Mouse (Mus musculus) T-helper 1 cell (primary cell): ENCODE measurements around the gene Irx3.

Source experiments
- in situ Hi-C: fragments of 300-600 bp; cut with MboI, MseI; formaldehyde crosslinking; loops from one replicate; pipeline ENCODE4 v1.15.1; 2025; ENCODE audit warnings: high pct_unique_total_duplicates

The Irx3 gene

GRCm38 (mm10) chr8:91801839-91802238 lies at the start of gene Irx3:
Irx3 (minus strand) TSS chr8:91802067.
- in situ Hi-C loops: no loop called here

- in situ Hi-C loops: no loop called here
Measured at GRCm38 (mm10) chr8:91851359-91851758, 49.5 kb upstream of the Irx3 start.

GRCm38 (mm10) chr8:91849984-91850383 lies 48.1 kb upstream of the Irx3 start:
- in situ Hi-C loops: no loop called here

- in situ Hi-C loops: no loop called here
Measured at GRCm38 (mm10) chr8:91849529-91849928, 47.7 kb upstream of the Irx3 start.

- in situ Hi-C loops: no loop called here
Measured at GRCm38 (mm10) chr8:91845641-91846040, 43.8 kb upstream of the Irx3 start.

- in situ Hi-C loops: no loop called here
Measured at GRCm38 (mm10) chr8:91837131-91837530, 35.3 kb upstream of the Irx3 start.

GRCm38 (mm10) chr8:91836685-91837084 lies 34.8 kb upstream of the Irx3 start:
- in situ Hi-C loops: no loop called here

- in situ Hi-C loops: no loop called here
Measured at GRCm38 (mm10) chr8:91827661-91828060, 25.8 kb upstream of the Irx3 start.

- in situ Hi-C loops: no loop called here
Measured at GRCm38 (mm10) chr8:91827192-91827591, 25.3 kb upstream of the Irx3 start.

- in situ Hi-C loops: no loop called here
Measured at GRCm38 (mm10) chr8:91823357-91823756, 21.5 kb upstream of the Irx3 start.

- in situ Hi-C loops: no loop called here
Measured at GRCm38 (mm10) chr8:91822746-91823145, 20.9 kb upstream of the Irx3 start.

GRCm38 (mm10) chr8:91821976-91822375 lies 20.1 kb upstream of the Irx3 start:
- in situ Hi-C loops: no loop called here

GRCm38 (mm10) chr8:91819778-91820177 lies 17.9 kb upstream of the Irx3 start:
- in situ Hi-C loops: no loop called here

- in situ Hi-C loops: no loop called here
Measured at GRCm38 (mm10) chr8:91818784-91819183, 16.9 kb upstream of the Irx3 start.

GRCm38 (mm10) chr8:91814106-91814505 lies 12.2 kb upstream of the Irx3 start:
- in situ Hi-C loops: no loop called here

- in situ Hi-C loops: loop anchor here (5.0 kb wide), 1 partner anchor 561 kb away; no protein-coding TSS in a partner anchor
Measured at GRCm38 (mm10) chr8:91806720-91807241, 4.9 kb upstream of the Irx3 start.

GRCm38 (mm10) chr8:91806084-91806719 lies 4.3 kb upstream of the Irx3 start:
- in situ Hi-C loops: loop anchor here (5.0 kb wide), 1 partner anchor 561 kb away; no protein-coding TSS in a partner anchor

GRCm38 (mm10) chr8:91805254-91805671 lies 3.4 kb upstream of the Irx3 start:
- in situ Hi-C loops: loop anchor here (5.0 kb wide), 1 partner anchor 562 kb away; no protein-coding TSS in a partner anchor

- in situ Hi-C loops: loop anchor here (5.0 kb wide), 1 partner anchor 563 kb away; no protein-coding TSS in a partner anchor
Measured at GRCm38 (mm10) chr8:91804403-91805253, 2.8 kb upstream of the Irx3 start.

GRCm38 (mm10) chr8:91803515-91804402 lies 1.9 kb upstream of the Irx3 start:
- in situ Hi-C loops: no loop called here
